Mouse (Mus musculus): ENCODE measurements at regions not wholly inside any gene's neighbourhood (a gene's known extent, or its start where the extent isn't known, plus 50 kb on each side); places are given as distances from the start of the nearest gene placed in this dataset.

- no peak for TF ChIP-seq CTCF (IDR thresholded peaks at IDR 0.05)
- no peak for TF ChIP-seq EP300 (IDR thresholded peaks at IDR 0.05; ENCODE audit: insufficient read depth, low read depth, low read length)
- no peak for TF ChIP-seq POLR2A (IDR thresholded peaks at IDR 0.05; ENCODE audit: insufficient read depth, low read depth, low read length)
Observed at GRCm38 (mm10) chr13:90503188-90503587, 402.0 kb downstream of the Atp6ap1l start.
